Mouse (Mus musculus): ENCODE measurements around the gene Setd1a. TPM values are rescaled to one million over a fixed set of nuclear protein-coding genes. Genes with fewer than 3 reads are reported as not detected.

Gene Setd1a
- polyA plus RNA-seq, 1 experiment = 9.2 TPM

DNA sequence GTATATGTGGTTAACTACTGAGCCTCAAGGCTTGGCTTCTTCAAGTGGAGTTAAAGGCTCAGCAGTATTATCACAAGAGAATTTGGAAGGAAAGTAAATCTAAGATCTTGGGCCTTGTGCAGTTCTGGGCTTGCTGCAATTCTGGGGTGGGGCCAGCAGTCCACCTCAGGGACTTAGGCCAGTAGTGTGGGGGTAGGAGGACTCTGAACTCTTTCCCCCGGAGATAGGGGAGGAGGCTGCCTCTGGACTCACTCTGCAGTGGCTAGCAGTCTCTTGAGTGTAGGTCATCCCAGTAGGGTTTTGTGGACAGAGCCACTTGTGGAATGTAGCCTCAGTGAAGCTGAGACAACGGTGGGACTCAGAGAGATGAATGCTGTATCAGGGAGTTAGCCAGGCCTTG, 10.7 kb upstream of the Setd1a start:
- Histone ChIP-seq H3K27me3 (ENCODE audit: control insufficient read depth, insufficient read depth, low read length) (no peaks in the 10 kb centered on the region), H3K4me1 (ENCODE audit: control insufficient read depth, insufficient read depth, insufficient read length, low read length) (peaks cover 8% of the 10 kb centered on the region), H3K27ac (ENCODE audit: insufficient read depth, low read depth, low read length) (no peak overlapping the region), H3K36me3 (ENCODE audit: control insufficient read depth, insufficient read depth, low read length) (peaks cover 25% of the 10 kb centered on the region), H3K4me3 (ENCODE audit: low read depth, low read length) (no peak overlapping the region)
- 61% methylated on average over 2 of the region's 2 CpGs for WGBS
- TF ChIP-seq CTCF (IDR thresholded peaks at IDR 0.05; ENCODE audit: extremely low read depth, insufficient read length, insufficient replicate concordance, low read depth, low read length) (no peak), POLR2A (IDR thresholded peaks at IDR 0.05; ENCODE audit: low read depth, low read length) (no peak)

GRCm38 (mm10) chr7:127766851-127767609, 9.4 kb upstream of the Setd1a start:
- Histone ChIP-seq H3K4me3 (ENCODE audit: low read depth, low read length) (no peak overlapping the region), H3K36me3 (ENCODE audit: control insufficient read depth, insufficient read depth, low read length) (peaks cover 25% of the 10 kb centered on the region), H3K4me1 (ENCODE audit: control insufficient read depth, insufficient read depth, insufficient read length, low read length) (peaks cover 9% of the 10 kb centered on the region), H3K27me3 (ENCODE audit: control insufficient read depth, insufficient read depth, low read length) (no peaks in the 10 kb centered on the region), H3K27ac (ENCODE audit: insufficient read depth, low read depth, low read length) (no peak overlapping the region)
- WGBS = 73% methylated on average over 17 of the region's 17 CpGs
- TF ChIP-seq POLR2A (IDR thresholded peaks at IDR 0.05; ENCODE audit: low read depth, low read length) = no peak
- TF ChIP-seq CTCF (IDR thresholded peaks at IDR 0.05; ENCODE audit: extremely low read depth, insufficient read length, insufficient replicate concordance, low read depth, low read length) = no peak

DNA sequence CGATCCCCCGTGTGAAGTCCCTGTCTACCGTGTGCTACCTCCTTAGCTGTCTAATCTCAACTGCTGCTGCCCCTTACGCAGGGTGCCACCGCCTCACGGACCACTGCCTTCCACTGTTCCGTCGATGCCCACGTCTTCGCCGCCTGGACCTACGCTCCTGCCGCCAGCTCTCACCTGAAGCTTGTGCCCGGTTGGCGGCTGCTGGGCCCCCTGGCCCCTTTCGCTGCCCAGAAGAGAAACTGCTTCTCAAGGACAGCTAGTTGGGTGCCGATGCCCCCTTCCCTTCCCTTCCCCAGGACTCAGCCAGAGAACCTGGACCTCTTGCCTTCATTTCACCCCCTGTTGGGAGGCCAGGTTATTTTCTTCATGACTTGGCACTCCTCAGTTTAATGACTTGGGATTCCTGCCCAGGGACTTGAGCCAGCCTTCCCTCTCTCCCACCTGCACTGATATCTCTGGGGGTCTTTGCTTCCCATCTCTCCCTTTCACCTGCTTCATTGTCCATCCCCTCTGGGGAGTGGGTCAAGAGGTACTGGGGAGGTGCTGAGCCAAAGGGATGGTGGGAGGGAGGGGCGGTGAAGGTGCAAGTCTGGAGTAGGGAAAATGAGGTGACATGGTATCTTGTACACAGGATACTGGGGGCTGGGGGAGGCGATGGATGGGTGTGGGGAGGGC, 8.7 kb upstream of the Setd1a start:
- Histone ChIP-seq H3K27ac (ENCODE audit: insufficient read depth, low read depth, low read length) (no peak overlapping the region), H3K36me3 (ENCODE audit: control insufficient read depth, insufficient read depth, low read length) (peaks cover 21% of the 10 kb centered on the region), H3K4me1 (ENCODE audit: control insufficient read depth, insufficient read depth, insufficient read length, low read length) (peaks cover 9% of the 10 kb centered on the region), H3K27me3 (ENCODE audit: control insufficient read depth, insufficient read depth, low read length) (no peaks in the 10 kb centered on the region), H3K4me3 (ENCODE audit: low read depth, low read length) (no peak overlapping the region)
- TF ChIP-seq CTCF (IDR thresholded peaks at IDR 0.05; ENCODE audit: extremely low read depth, insufficient read length, insufficient replicate concordance, low read depth, low read length) (no peak), POLR2A (IDR thresholded peaks at IDR 0.05; ENCODE audit: low read depth, low read length) (no peak)
- 95% methylated on average over 19 of the region's 19 CpGs for WGBS

DNA sequence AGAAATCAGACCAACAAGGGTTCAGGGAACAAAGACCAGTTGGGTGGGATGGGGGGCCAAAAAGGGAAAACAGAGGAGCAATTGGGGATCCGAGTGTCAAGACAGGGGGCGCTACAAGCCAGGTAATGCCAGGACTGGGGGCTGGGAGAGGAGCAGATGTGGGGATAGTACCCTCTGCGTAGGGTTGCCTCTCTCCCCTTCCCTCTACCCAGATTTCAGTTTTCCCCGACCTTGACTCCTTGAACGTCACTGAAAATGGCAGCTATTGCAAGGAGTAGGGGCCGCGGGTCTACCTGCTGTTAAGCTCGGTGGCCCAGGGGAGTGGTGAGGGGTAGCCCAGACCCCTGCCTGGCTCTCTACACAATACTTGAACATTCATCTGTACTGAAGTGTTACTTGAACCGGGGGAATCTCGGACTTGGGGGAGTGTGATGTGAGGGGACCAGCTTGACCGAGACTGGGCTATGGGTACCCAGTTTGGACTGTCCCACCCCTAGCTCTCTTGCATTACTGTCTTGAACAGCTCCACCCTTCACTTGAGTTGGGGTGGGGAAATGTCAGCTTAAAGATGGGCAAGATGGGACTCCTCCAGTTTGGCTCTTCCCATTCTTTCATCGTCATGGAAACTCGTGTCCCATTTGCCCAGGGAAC, 8.0 kb upstream of the Setd1a start:
- H3K4me3 ChIP-seq (ENCODE audit: low read depth, low read length) = no peak overlapping the region
- H3K27me3 ChIP-seq (ENCODE audit: control insufficient read depth, insufficient read depth, low read length) = no peaks in the 10 kb centered on the region
- H3K4me1 ChIP-seq (ENCODE audit: control insufficient read depth, insufficient read depth, insufficient read length, low read length) = peaks cover 9% of the 10 kb centered on the region
- no peak overlapping the region for H3K27ac ChIP-seq (ENCODE audit: insufficient read depth, low read depth, low read length)
- no peak for TF ChIP-seq CTCF (IDR thresholded peaks at IDR 0.05; ENCODE audit: extremely low read depth, insufficient read length, insufficient replicate concordance, low read depth, low read length)
- TF ChIP-seq POLR2A (IDR thresholded peaks at IDR 0.05; ENCODE audit: low read depth, low read length) = no peak
- peaks cover 19% of the 10 kb centered on the region for H3K36me3 ChIP-seq (ENCODE audit: control insufficient read depth, insufficient read depth, low read length)
- WGBS = 69% methylated on average over 13 of the region's 13 CpGs

DNA sequence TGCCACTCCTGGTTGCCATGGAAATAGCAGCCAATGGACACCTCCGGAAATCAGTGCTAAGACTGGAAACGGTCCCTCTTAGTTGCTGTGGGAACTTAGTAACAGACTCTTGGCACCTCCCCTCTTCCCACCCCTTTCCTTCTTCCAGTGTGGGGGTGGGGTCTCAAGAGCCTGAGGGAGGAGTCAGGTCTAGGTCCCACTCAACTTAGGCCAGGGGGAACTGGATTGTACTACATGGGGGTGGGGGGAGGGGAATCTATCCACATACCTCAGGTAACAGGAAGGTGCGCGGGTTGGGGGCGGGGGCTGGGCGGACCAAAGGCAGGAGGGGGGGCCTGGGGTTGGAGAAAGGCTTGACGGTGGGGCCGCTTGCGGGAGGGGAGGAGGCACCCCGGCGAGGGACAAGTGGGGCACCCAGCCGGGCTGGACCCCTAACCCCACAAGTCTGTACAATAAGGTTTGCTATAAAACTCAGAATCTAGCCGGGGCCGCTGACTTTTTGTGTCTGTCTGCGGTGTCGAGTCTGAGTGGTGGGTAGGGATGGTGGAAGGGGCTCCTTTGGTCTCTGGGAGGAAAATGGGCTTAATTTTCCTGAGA, 7.4 kb upstream of the Setd1a start:
- Histone ChIP-seq H3K4me3 (ENCODE audit: low read depth, low read length) (peak overlapping the region; percentile 79), H3K4me1 (ENCODE audit: control insufficient read depth, insufficient read depth, insufficient read length, low read length) (peaks cover 9% of the 10 kb centered on the region), H3K36me3 (ENCODE audit: control insufficient read depth, insufficient read depth, low read length) (peaks cover 13% of the 10 kb centered on the region), H3K27ac (ENCODE audit: insufficient read depth, low read depth, low read length) (peak overlapping the region; percentile 76), H3K27me3 (ENCODE audit: control insufficient read depth, insufficient read depth, low read length) (no peaks in the 10 kb centered on the region)
- WGBS = 3% methylated on average over 16 of the region's 16 CpGs
- no peak for TF ChIP-seq POLR2A (IDR thresholded peaks at IDR 0.05; ENCODE audit: low read depth, low read length)
- TF ChIP-seq CTCF (IDR thresholded peaks at IDR 0.05; ENCODE audit: extremely low read depth, insufficient read length, insufficient replicate concordance, low read depth, low read length) = no peak

DNA sequence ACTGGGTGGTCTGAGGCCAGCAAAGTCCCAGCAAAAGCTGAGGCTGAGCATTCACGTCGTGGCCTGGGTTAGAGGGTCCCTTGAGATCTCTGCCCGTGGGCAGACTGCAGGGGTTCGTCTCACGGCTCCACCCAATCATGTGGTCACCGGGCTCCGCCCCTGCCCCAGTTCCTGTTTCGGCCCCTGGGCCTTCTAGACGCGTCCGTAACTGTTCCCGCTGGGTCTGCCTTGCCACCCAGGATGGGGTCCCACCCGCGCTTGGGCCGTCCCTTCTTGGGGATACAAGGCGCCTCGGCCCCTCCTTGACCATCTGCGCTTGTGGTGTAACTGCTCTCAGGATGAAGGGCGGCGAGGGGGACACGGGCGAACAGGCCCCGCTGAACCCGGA, 6.8 kb upstream of the Setd1a start, which contains the start of gene Orai3:
TSS of gene Orai3 (plus strand) at position 165 of the 388 bp plus-strand sequence.
- Histone ChIP-seq H3K4me3 (ENCODE audit: low read depth, low read length) (peak within 1 kb of the TSS; percentile 79), H3K36me3 (ENCODE audit: control insufficient read depth, insufficient read depth, low read length) (peaks cover 9% of the 10 kb centered on the region; the same call in 1 of the 2 replicates), H3K4me1 (ENCODE audit: control insufficient read depth, insufficient read depth, insufficient read length, low read length) (peaks cover 9% of the 10 kb centered on the region), H3K27ac (ENCODE audit: insufficient read depth, low read depth, low read length) (peak within 1 kb of the TSS; percentile 76), H3K27me3 (ENCODE audit: control insufficient read depth, insufficient read depth, low read length) (no peaks in the 10 kb centered on the region)
- TF ChIP-seq POLR2A (IDR thresholded peaks at IDR 0.05; ENCODE audit: low read depth, low read length) (peak; percentile 77), CTCF (IDR thresholded peaks at IDR 0.05; ENCODE audit: extremely low read depth, insufficient read length, insufficient replicate concordance, low read depth, low read length) (no peak)
- WGBS = under 1% methylated on average over 24 of the region's 24 CpGs

All from small intestine, adult 2 months (tissue).